18 mouse cellular contexts compared by ENCODE assay signal in the genomic region with DNA sequence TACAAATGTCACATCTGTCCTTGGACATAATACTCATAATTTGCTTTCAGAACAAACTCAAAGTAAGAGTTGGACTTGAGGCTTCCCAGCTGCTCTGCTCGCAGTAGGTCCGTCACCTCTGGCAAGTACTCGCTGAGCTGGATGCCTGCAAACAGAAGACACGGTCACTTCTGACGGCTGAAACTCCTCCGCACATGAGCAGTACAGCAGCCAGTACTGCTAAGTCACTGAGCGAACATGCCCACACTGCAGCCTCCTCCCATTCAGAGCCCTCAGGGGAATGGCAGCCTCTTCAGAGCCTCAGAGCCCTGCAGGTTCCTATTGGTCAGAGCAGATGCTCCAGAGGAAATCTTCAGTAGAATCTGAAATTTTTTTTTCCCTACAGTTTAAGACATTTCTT. TPM values are rescaled to one million over a fixed set of nuclear protein-coding genes. Genes with fewer than 3 reads are reported as not detected.
DNase-seq lines count a peak whose midpoint lies in the region; ATAC-seq lines count a peak whose summit lies in the region.
"Had no signal": no experiment of that assay in that cellular context is flagged by ENCODE, and none has a peak within 500 bp of the region (broad histone marks: within the 10 kb centered on the region; RNA-seq: fewer than 3 reads in every experiment).

No protein-coding gene starts in this region.

- WGBS in kidney, embryonic 14.5 days = 81% methylated on average over 7 of the region's 7 CpGs

- no peaks in the 10 kb centered on the region for H3K9me3 ChIP-seq in kidney, embryonic 14.5 days (ENCODE audit: control insufficient read depth, low read length)
- H3K9me3 ChIP-seq: embryonic facial prominence, embryonic 15.5 days; forebrain, embryonic 10.5 days; heart, embryonic 12.5 days; hindbrain, embryonic 10.5 days; hindbrain, embryonic 15.5 days had no signal

- DNase-seq in kidney, postnatal 14 days = peak; percentile 34
- DNase-seq in right cerebral cortex, adult 18-20 months = peak; percentile 68
- no peak for DNase-seq in right cerebral cortex, postnatal 25 days
- peak; percentile 46 for DNase-seq in lung, postnatal 10 days
- DNase-seq in thymus, postnatal 14 days = no peak
- no peak for DNase-seq in embryo, embryonic 10.5 days (ENCODE audit: low spot score)
- DNase-seq: adrenal gland, adult 8-10 months; adrenal gland, postnatal 36 days; cerebellum, adult 9-10 months; gastrocnemius, postnatal 14 days had no signal

- H3K36me3 ChIP-seq in kidney, embryonic 14.5 days (ENCODE audit: control insufficient read depth, insufficient read depth, low read length) = peaks cover 46% of the 10 kb centered on the region

- no peak overlapping the region for H3K27ac ChIP-seq in kidney, embryonic 14.5 days (ENCODE audit: low read depth, low read length)
- H3K27ac ChIP-seq: embryonic facial prominence, embryonic 15.5 days; forebrain, embryonic 10.5 days; hindbrain, embryonic 10.5 days; hindbrain, embryonic 15.5 days had no signal

- H3K27me3 ChIP-seq in kidney, embryonic 14.5 days (ENCODE audit: control insufficient read depth, insufficient read depth, low read length) = peaks cover 16% of the 10 kb centered on the region

- H3K4me2 ChIP-seq in kidney, embryonic 14.5 days (replicated peaks; ENCODE audit: low read depth, low read length) = no peak overlapping the region
- H3K4me2 ChIP-seq: embryonic facial prominence, embryonic 15.5 days; heart, embryonic 12.5 days; hindbrain, embryonic 15.5 days had no signal

- H3K9ac ChIP-seq in kidney, embryonic 14.5 days (ENCODE audit: low read depth, low read length) = no peak overlapping the region
- H3K9ac ChIP-seq: embryonic facial prominence, embryonic 15.5 days; heart, embryonic 12.5 days; hindbrain, embryonic 15.5 days had no signal

- no peak for ATAC-seq in kidney, embryonic 14.5 days (ENCODE audit: low FRiP score, low TSS enrichment)
- ATAC-seq: forebrain, embryonic 14.5 days had no signal

- H3K4me3 ChIP-seq in kidney, embryonic 14.5 days (ENCODE audit: low read length) = no peak overlapping the region
- H3K4me3 ChIP-seq: embryonic facial prominence, embryonic 15.5 days; erythroblast, embryonic 14.5 days; forebrain, embryonic 10.5 days; heart, embryonic 12.5 days; hindbrain, embryonic 10.5 days; hindbrain, embryonic 15.5 days had no signal

- H3K4me1 ChIP-seq in kidney, embryonic 14.5 days (ENCODE audit: control insufficient read depth, insufficient read depth, low read length) = no peaks in the 10 kb centered on the region
- H3K4me1 ChIP-seq: embryonic facial prominence, embryonic 15.5 days; forebrain, embryonic 10.5 days; hindbrain, embryonic 10.5 days; hindbrain, embryonic 15.5 days had no signal

RNA-seq across cellular contexts. Expression of gene Acta1, which starts 4.8 kb away (rescaled TPM):
- polyA plus RNA-seq in kidney, embryonic 14.5 days (2014; fragmentation: Nextera tagmentation; extraction: Ambion mirVana) = 1.3 and 2.9 TPM in 2 replicates

RNA-seq across cellular contexts. Expression of gene Ccsap, which starts 39.4 kb away (rescaled TPM):
- polyA plus RNA-seq in kidney, embryonic 14.5 days (2014; fragmentation: Nextera tagmentation; extraction: Ambion mirVana) = 2.7 and 4.0 TPM in 2 replicates

RNA-seq across cellular contexts. Expression of gene Nup133, which starts 49.7 kb away (rescaled TPM):
- polyA plus RNA-seq in kidney, embryonic 14.5 days (2014; fragmentation: Nextera tagmentation; extraction: Ambion mirVana) = 31.8 and 55.0 TPM in 2 replicates

Comparison
In these comparisons a context has a peak if more than half of its experiments do, and no peak if none do; other contexts are left out.
1. DNase-seq: peak in kidney, postnatal 14 days (single experiment), right cerebral cortex, adult 18-20 months (single experiment) and lung, postnatal 10 days (single experiment); none in right cerebral cortex, postnatal 25 days (single experiment), thymus, postnatal 14 days (single experiment) and embryo, embryonic 10.5 days (single experiment).